Mouse (Mus musculus) heart, embryonic 14.5 days (tissue): Measurements from ENCODE around the gene Naa80. TPM values are rescaled to one million over a fixed set of nuclear protein-coding genes. Genes with fewer than 3 reads are reported as not detected.

Experiments
- ATAC-seq: fragments of 200-750 bp; cut with Nextera tagmentation; 2 replicates; pipeline ENCODE4 v1.8.0; 2017; ENCODE audit warnings: low read depth, moderate TSS enrichment; ENCODE audit not compliant: insufficient number of reproducible peaks, insufficient read depth, low FRiP score
- H3K27ac ChIP-seq, 2 experiments: fragments of 200-500 bp in 1 of 2; fragments of 300-500 bp in 1 of 2; sonication (generic) in 1 of 2; replicated peaks in 1 of 2; 2 replicates each; pipeline ENCODE4 v1.5.1; 2012 to 2014; ENCODE audit warnings: low read depth in 2 of 2, low read length in 2 of 2, control low read depth in 1 of 2, mild to moderate bottlenecking in 1 of 2, mixed read lengths in 1 of 2; ENCODE audit not compliant: control insufficient read depth in 1 of 2, insufficient read depth in 1 of 2
- H3K27me3 ChIP-seq: fragments of 300-500 bp; sonication (generic); 2 replicates; pipeline ENCODE4 v1.6.1; 2014; ENCODE audit warnings: mild to moderate bottlenecking, low read length, control low read depth; ENCODE audit not compliant: control insufficient read depth, insufficient read depth
- H3K36me3 ChIP-seq: fragments of 300-500 bp; sonication (generic); 2 replicates; pipeline ENCODE4 v1.6.1; 2014; ENCODE audit warnings: mild to moderate bottlenecking, control low read depth, low read length, mixed read lengths; ENCODE audit not compliant: control insufficient read depth, insufficient read depth
- H3K4me1 ChIP-seq, 2 experiments: fragments of 200-500 bp in 1 of 2; fragments of 300-500 bp in 1 of 2; sonication (generic) in 1 of 2; 2 replicates each; pipeline ENCODE4 v1.6.1; 2012 to 2014; ENCODE audit warnings: low read length in 2 of 2, control low read depth in 1 of 2, mixed read lengths in 1 of 2; ENCODE audit not compliant: control insufficient read depth in 2 of 2, insufficient read depth in 2 of 2
- H3K4me2 ChIP-seq: fragments of 300-500 bp; sonication (generic); 2 replicates; pipeline ENCODE4 v1.6.1; 2014; ENCODE audit warnings: mild to moderate bottlenecking, low read length
- H3K4me3 ChIP-seq, 2 experiments: fragments of 200-500 bp in 1 of 2; fragments of 300-500 bp in 1 of 2; sonication (generic) in 1 of 2; 2 replicates each; pipeline ENCODE4 v1.5.1; 2012 to 2014; ENCODE audit warnings: low read length in 2 of 2, mild to moderate bottlenecking in 2 of 2, control low read depth in 1 of 2, low read depth in 1 of 2, moderate library complexity in 1 of 2; ENCODE audit not compliant: control insufficient read depth in 1 of 2, insufficient read depth in 1 of 2
- H3K9ac ChIP-seq: fragments of 300-500 bp; sonication (generic); 2 replicates; pipeline ENCODE4 v1.6.1; 2014; ENCODE audit warnings: mild to moderate bottlenecking, low read length
- H3K9me3 ChIP-seq: fragments of 300-500 bp; sonication (generic); 2 replicates; pipeline ENCODE4 v1.6.1; 2016; ENCODE audit warnings: low read length, control low read depth; ENCODE audit not compliant: control insufficient read depth
- WGBS: fragments of 180-500 bp; shearing (Covaris S2); extraction: QIAGEN DNeasy Blood & Tissue Kit; methylation state at CpG from one replicate; pipeline ENCODE4 v1.1.7; 2014; 5-methylcytosine and 5-hydroxymethylcytosine counted together
- polyA plus RNA-seq: library from polyadenylated mRNA; unstranded; fragments of >200 nt; fragmentation: Nextera tagmentation; extraction: Ambion mirVana; gene quantifications from 2 replicates; pipeline ENCODE4 v1.2.1, GENCODE M21; 2014

The Naa80 gene
- polyA plus RNA-seq, 1 experiment from 2014 or later: 14.9 TPM

DNA sequence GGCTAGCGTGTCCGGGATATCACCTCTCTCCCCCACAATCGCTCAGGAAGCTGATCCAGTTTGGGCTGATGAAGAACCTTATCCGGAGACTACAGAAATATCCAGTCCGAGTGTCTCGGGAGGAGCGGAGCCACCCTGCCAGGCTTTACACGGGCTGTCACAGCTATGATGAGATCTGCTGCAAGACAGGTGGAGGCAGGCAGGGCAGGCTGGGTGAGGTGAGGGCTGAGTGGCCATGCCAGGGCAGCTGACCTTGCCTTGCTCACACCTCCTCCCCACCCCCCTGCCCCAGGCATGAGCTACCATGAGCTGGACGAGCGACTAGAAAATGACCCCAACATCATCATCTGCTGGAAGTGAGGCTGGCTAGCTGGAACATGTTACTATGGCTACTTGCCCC is 33.5 kb upstream of the Naa80 start:
- no peak overlapping the region for H3K27ac ChIP-seq
- H3K27me3 ChIP-seq: peaks cover 4% of the 10 kb centered on the region
- peaks cover 18 to 30% of the 10 kb centered on the region in 2 experiments for H3K4me1 ChIP-seq
- 83% methylated on average over 10 of the region's 10 CpGs for WGBS
- H3K4me3 ChIP-seq: no peak overlapping the region
- H3K4me2 ChIP-seq: no peak overlapping the region
- H3K9me3 ChIP-seq: no peaks in the 10 kb centered on the region
- no peak overlapping the region for H3K9ac ChIP-seq
- no peak for ATAC-seq
- peaks cover 24% of the 10 kb centered on the region for H3K36me3 ChIP-seq

DNA sequence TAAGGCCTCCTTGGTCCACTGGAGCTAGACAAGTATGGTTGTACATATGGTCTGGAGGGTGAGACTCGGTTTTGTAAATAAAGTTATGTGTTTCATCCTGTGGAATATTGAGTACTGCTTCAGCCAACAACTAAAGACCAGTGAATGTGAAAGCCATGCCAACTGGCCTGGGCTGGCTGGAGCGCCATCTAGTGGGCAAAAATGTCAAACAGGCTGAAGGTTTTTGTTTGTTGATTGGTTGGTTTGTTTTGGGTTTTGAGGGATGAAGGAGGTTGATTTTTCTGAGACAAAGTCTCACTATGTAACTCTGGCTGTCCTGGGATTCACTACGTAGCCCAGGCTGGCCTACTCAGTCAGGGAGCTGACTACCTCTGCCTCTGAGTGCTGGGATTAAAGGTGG is 33.1 kb upstream of the Naa80 start:
- Histone ChIP-seq H3K27me3 (peaks cover 8% of the 10 kb centered on the region), H3K9ac (no peak overlapping the region), H3K4me3 (no peak overlapping the region), H3K36me3 (peaks cover 24% of the 10 kb centered on the region), H3K27ac (no peak overlapping the region), H3K9me3 (no peaks in the 10 kb centered on the region), H3K4me1 (peaks cover 18 to 30% of the 10 kb centered on the region in 2 experiments), H3K4me2 (no peak overlapping the region)
- no peak for ATAC-seq
- WGBS: 10% methylated on average over 3 of the region's 3 CpGs

- no peaks in the 10 kb centered on the region for H3K9me3 ChIP-seq
- peaks cover 24% of the 10 kb centered on the region for H3K36me3 ChIP-seq
- H3K4me3 ChIP-seq: peak within 1 kb of the TSS in 1 of 2 experiments; percentile 14; a peak in 2 of 4 replicates
- WGBS: 4% methylated on average over 20 of the region's 20 CpGs
- H3K9ac ChIP-seq: peak within 1 kb of the TSS; percentile 40; the same call in 1 of the 2 replicates
- ATAC-seq: peak; percentile 23
- no peak within 1 kb of the TSS for H3K27ac ChIP-seq
- peak within 1 kb of the TSS; percentile 57 for H3K4me2 ChIP-seq
- peaks cover 12% of the 10 kb centered on the region for H3K27me3 ChIP-seq
- peaks cover 24 to 37% of the 10 kb centered on the region in 2 experiments for H3K4me1 ChIP-seq
Observed at GRCm38 (mm10) chr9:107547026-107547425, 31.7 kb upstream of the Naa80 start, which contains the start of gene Zmynd10. Gene Zmynd10, plus strand, starts transcription at chr9:107547298.

DNA sequence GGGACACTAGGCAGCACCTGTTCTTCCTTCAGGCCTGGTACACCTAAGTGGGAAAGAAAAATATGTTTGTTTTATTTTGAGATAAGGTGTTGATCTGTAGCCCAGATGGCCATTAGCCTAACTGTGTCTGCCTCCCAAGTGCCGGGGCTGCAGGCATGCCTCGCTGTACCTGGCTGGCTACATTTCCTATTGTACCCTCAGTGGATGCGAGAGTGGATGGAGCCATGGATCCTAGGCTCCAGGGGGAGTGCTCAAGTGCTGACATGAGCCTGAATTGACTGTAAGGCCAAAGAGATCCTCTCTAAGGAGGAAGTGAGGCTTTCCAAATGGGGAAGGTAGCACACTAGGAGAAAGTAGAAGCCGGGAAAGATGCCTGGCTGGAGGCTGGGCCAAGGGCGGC is 30.7 kb upstream of the Naa80 start:
- Histone ChIP-seq H3K4me2 (no peak overlapping the region), H3K27ac (no peak overlapping the region), H3K36me3 (peaks cover 24% of the 10 kb centered on the region), H3K4me3 (no peak overlapping the region), H3K9me3 (no peaks in the 10 kb centered on the region), H3K4me1 (peaks cover 17 to 38% of the 10 kb centered on the region in 2 experiments), H3K9ac (0 out of 2 replicates have a peak overlapping the region, but pooled peaks have one; percentile 3), H3K27me3 (peaks cover 12% of the 10 kb centered on the region)
- 71% methylated on average over 5 of the region's 5 CpGs for WGBS
- no peak for ATAC-seq

- no peak for ATAC-seq
- peaks cover 19% of the 10 kb centered on the region for H3K36me3 ChIP-seq
- no peak overlapping the region for H3K4me2 ChIP-seq
- H3K4me1 ChIP-seq: peaks cover 24 to 39% of the 10 kb centered on the region in 2 experiments
- WGBS: 83% methylated on average over 10 of the region's 10 CpGs
- no peak overlapping the region for H3K9ac ChIP-seq
- H3K4me3 ChIP-seq: no peak overlapping the region
- no peak overlapping the region for H3K27ac ChIP-seq
- H3K9me3 ChIP-seq: no peaks in the 10 kb centered on the region
- peaks cover 12% of the 10 kb centered on the region for H3K27me3 ChIP-seq
Observed at GRCm38 (mm10) chr9:107548820-107549219, 29.9 kb upstream of the Naa80 start.

- no peak overlapping the region for H3K4me2 ChIP-seq
- 78% methylated on average over 20 of the region's 20 CpGs for WGBS
Observed at GRCm38 (mm10) chr9:107549297-107550074, 29.2 kb upstream of the Naa80 start.

DNA sequence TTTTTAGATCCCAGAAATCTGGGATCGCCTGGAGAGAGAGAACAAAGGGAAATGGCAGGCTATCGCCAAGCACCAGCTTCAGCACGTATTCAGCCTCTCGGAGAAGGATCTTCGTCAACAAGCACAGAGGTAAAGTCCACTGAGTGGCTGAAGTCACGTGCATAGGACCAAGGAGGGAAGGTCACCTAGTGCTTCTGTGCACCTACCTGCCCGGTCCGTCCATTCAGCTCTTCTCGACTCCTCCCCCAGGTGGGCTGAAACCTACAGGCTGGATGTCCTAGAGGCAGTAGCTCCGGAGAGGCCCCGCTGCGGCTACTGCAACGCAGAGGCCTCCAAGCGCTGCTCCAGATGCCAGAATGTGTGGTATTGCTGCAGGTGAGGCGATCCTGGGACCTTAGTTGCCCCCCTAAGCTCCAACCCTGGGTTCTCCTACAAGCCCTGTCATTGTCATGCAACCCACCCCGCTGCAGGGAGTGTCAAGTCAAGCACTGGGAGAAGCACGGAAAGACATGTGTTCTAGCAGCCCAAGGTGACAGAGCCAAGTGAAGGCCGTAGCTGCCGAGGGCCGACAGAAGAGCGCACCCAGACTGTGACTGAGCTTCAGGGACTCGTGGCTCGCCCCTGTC is 28.1 kb upstream of the Naa80 start:
- Histone ChIP-seq H3K4me3 (peak overlapping the region; percentile 46 to 50; a peak in 3 of 4 replicates), H3K27me3 (peaks cover 12% of the 10 kb centered on the region), H3K36me3 (peaks cover 1% of the 10 kb centered on the region; the same call in 1 of the 2 replicates), H3K27ac (0 out of 4 replicates have a peak overlapping the region, but pooled peaks of 1 of the 2 experiments have one; percentile 9), H3K4me2 (peak overlapping the region; percentile 88), H3K9ac (peak overlapping the region; percentile 79), H3K9me3 (no peaks in the 10 kb centered on the region), H3K4me1 (peaks cover 24 to 41% of the 10 kb centered on the region in 2 experiments)
- ATAC-seq: no peak
- WGBS: 43% methylated on average over 23 of the region's 23 CpGs

More at GRCm38 (mm10) chr9:107549297-107550074, 29.2 kb upstream of the Naa80 start:
- no peak overlapping the region for H3K4me3 ChIP-seq
- peaks cover 24 to 40% of the 10 kb centered on the region in 2 experiments for H3K4me1 ChIP-seq
- H3K27me3 ChIP-seq: peaks cover 12% of the 10 kb centered on the region
- peaks cover 12% of the 10 kb centered on the region for H3K36me3 ChIP-seq
- H3K9ac ChIP-seq: no peak overlapping the region
- H3K9me3 ChIP-seq: no peaks in the 10 kb centered on the region
- no peak for ATAC-seq
- no peak overlapping the region for H3K27ac ChIP-seq
